Mouse (Mus musculus) intestine, postnatal 0 days (tissue): ENCODE results near the gene Hesx1. TPM values are rescaled to one million over a fixed set of nuclear protein-coding genes. Genes with fewer than 3 reads are reported as not detected.

Experiments used
- ATAC-seq: fragments of 200-750 bp; cut with Nextera tagmentation; 2 replicates; pipeline ENCODE4 v1.8.0; 2017; ENCODE audit warnings: mild to moderate bottlenecking, moderate TSS enrichment, moderate library complexity
- H3K27ac ChIP-seq: fragments of 300-500 bp; sonication (generic); 2 replicates; pipeline ENCODE4 v1.5.1; 2014; ENCODE audit warnings: mild to moderate bottlenecking, low read depth, low read length, moderate library complexity
- H3K27me3 ChIP-seq: fragments of 300-500 bp; sonication (generic); replicated peaks from 2 replicates; pipeline ENCODE4 v1.6.1; 2014; ENCODE audit warnings: low read length, mixed read lengths; ENCODE audit not compliant: control insufficient read depth, insufficient read depth
- H3K36me3 ChIP-seq: fragments of 300-500 bp; sonication (generic); 2 replicates; pipeline ENCODE4 v1.6.1; 2014; ENCODE audit warnings: mild to moderate bottlenecking, moderate library complexity; ENCODE audit not compliant: control insufficient read depth, insufficient read depth
- H3K4me1 ChIP-seq: fragments of 300-500 bp; sonication (generic); replicated peaks from 2 replicates; pipeline ENCODE4 v1.6.1; 2014; ENCODE audit warnings: antibody characterized with exemption, low read length, mixed read lengths; ENCODE audit not compliant: control insufficient read depth, insufficient read depth
- H3K4me2 ChIP-seq: fragments of 300-500 bp; sonication (generic); replicated peaks from 2 replicates; pipeline ENCODE4 v1.6.1; 2014; ENCODE audit warnings: low read depth, mild to moderate bottlenecking, moderate library complexity
- H3K4me3 ChIP-seq: fragments of 300-500 bp; sonication (generic); 2 replicates; pipeline ENCODE4 v1.5.1; 2014; ENCODE audit warnings: low read depth, low read length
- H3K9ac ChIP-seq: fragments of 300-500 bp; sonication (generic); 2 replicates; pipeline ENCODE4 v1.6.1; 2014; ENCODE audit warnings: mild to moderate bottlenecking, low read depth, low read length
- H3K9me3 ChIP-seq: fragments of 300-500 bp; sonication (generic); 2 replicates; pipeline ENCODE4 v1.6.1; 2016; ENCODE audit warnings: mixed run types; ENCODE audit not compliant: control insufficient read depth
- CTCF ChIP-seq: sonication (generic); IDR thresholded peaks from 2 replicates; pipeline ENCODE4 v1.5.1; 2016; ENCODE audit warnings: low read depth, mild to moderate bottlenecking, control low read depth, antibody characterized with exemption, moderate library complexity
- WGBS: fragments of 180-500 bp; shearing (Covaris S2); extraction: QIAGEN DNeasy Blood & Tissue Kit; methylation state at CpG from one replicate; pipeline ENCODE4 v1.1.7; 2014; 5-methylcytosine and 5-hydroxymethylcytosine counted together
- polyA plus RNA-seq: library from polyadenylated mRNA; unstranded; fragments of >200 nt; fragmentation: Nextera tagmentation; extraction: Ambion mirVana; gene quantifications from 2 replicates; pipeline ENCODE4 v1.2.1, GENCODE M21; 2015

The Hesx1 gene
- polyA plus RNA-seq, 1 experiment from 2014 or later, result 0.35 TPM

DNA sequence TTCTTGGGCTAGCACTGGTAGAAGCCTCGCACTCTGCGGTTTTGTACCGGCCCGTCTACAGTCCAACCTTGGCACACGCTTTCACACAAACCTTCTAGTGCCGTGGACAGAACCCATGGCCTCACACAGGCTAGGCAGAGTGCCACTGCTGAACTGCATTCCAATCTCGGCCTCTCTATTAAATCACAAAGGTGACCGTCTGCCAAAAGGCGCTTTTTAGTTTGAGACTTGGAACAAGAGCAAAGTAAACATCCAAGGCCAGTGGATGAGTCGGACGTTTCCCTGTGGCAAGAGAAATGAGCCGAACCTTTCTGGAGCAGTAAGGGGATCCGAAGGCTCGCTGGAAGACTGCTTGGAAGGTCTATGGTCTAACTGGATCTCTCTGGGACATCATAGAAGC is 25.6 kb downstream of the Hesx1 start:
- 71% methylated on average over 14 of the region's 14 CpGs for WGBS
- H3K4me3 ChIP-seq, result no peak overlapping the region
- H3K9me3 ChIP-seq, result no peaks in the 10 kb centered on the region
- H3K27ac ChIP-seq, result no peak overlapping the region
- H3K4me1 ChIP-seq, result no peaks in the 10 kb centered on the region
- no peak overlapping the region for H3K4me2 ChIP-seq
- H3K9ac ChIP-seq, result no peak overlapping the region
- H3K27me3 ChIP-seq, result no peaks in the 10 kb centered on the region
- no peak for ATAC-seq
- TF ChIP-seq CTCF, result no peak
- no peaks in the 10 kb centered on the region for H3K36me3 ChIP-seq

GRCm38 (mm10) chr14:27022876-27023275 is 28.7 kb downstream of the Hesx1 start:
- Histone ChIP-seq H3K36me3 (no peaks in the 10 kb centered on the region), H3K9me3 (no peaks in the 10 kb centered on the region), H3K27ac (no peak overlapping the region), H3K9ac (no peak overlapping the region), H3K4me3 (no peak overlapping the region), H3K27me3 (no peaks in the 10 kb centered on the region), H3K4me1 (no peaks in the 10 kb centered on the region), H3K4me2 (no peak overlapping the region)
- ATAC-seq, result no peak
- WGBS, result 48% methylated on average over 11 of the region's 11 CpGs
- TF ChIP-seq CTCF, result peak; percentile 86

- Histone ChIP-seq H3K9me3 (no peaks in the 10 kb centered on the region), H3K4me3 (no peak overlapping the region), H3K9ac (no peak overlapping the region), H3K4me2 (no peak overlapping the region), H3K4me1 (no peaks in the 10 kb centered on the region), H3K27ac (no peak overlapping the region), H3K27me3 (no peaks in the 10 kb centered on the region), H3K36me3 (no peaks in the 10 kb centered on the region)
- ATAC-seq, result no peak
- TF ChIP-seq CTCF, result no peak
- WGBS, result 56% methylated on average over 4 of the region's 4 CpGs
These were observed 30.4 kb downstream of the Hesx1 start for GRCm38 (mm10) chr14:27024664-27025063.

- Histone ChIP-seq H3K9ac (no peak overlapping the region), H3K36me3 (no peaks in the 10 kb centered on the region), H3K27ac (no peak overlapping the region), H3K27me3 (no peaks in the 10 kb centered on the region), H3K4me2 (no peak overlapping the region), H3K9me3 (no peaks in the 10 kb centered on the region), H3K4me1 (no peaks in the 10 kb centered on the region), H3K4me3 (no peak overlapping the region)
- WGBS, result 2% methylated on average over 15 of the region's 15 CpGs
- ATAC-seq, result no peak
- TF ChIP-seq CTCF, result peak; percentile 93
These were observed 35.6 kb downstream of the Hesx1 start for GRCm38 (mm10) chr14:27029771-27030173.

DNA sequence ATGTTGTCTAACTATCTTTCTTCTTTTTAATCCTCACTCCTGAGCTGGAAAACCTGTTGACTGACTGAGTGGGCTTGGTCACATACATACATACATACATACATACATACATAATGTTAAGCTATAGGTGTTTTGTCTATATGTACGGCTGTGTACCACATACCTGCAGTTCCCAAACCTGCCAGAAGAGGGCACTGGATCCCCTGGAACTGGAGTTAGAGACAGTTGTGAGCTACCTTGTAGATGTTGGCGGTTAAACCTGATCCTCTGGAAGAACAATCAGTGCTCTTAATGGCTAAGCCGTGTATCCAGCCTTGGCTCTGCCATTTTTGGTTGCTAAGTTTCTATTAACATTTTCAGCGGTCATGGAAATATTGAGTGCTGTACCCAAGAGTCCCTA is 36.9 kb downstream of the Hesx1 start:
- H3K4me3 ChIP-seq, result no peak overlapping the region
- H3K4me2 ChIP-seq, result no peak overlapping the region
- H3K9ac ChIP-seq, result no peak overlapping the region
- ATAC-seq, result 0 out of 2 replicates have a peak, but pooled peaks have one; percentile 47
- no peaks in the 10 kb centered on the region for H3K27me3 ChIP-seq
- WGBS, result 26% methylated on average over 4 of the region's 4 CpGs
- no peaks in the 10 kb centered on the region for H3K36me3 ChIP-seq
- no peaks in the 10 kb centered on the region for H3K9me3 ChIP-seq
- no peaks in the 10 kb centered on the region for H3K4me1 ChIP-seq
- H3K27ac ChIP-seq, result no peak overlapping the region
- TF ChIP-seq CTCF, result peak; percentile 93

- no peak overlapping the region for H3K4me3 ChIP-seq
- peak; percentile 33 for TF ChIP-seq CTCF
- no peak for ATAC-seq
- no peaks in the 10 kb centered on the region for H3K9me3 ChIP-seq
- 69% methylated on average over 1 of the region's 1 CpGs for WGBS
- H3K4me1 ChIP-seq, result no peaks in the 10 kb centered on the region
- no peak overlapping the region for H3K4me2 ChIP-seq
- no peaks in the 10 kb centered on the region for H3K27me3 ChIP-seq
- H3K9ac ChIP-seq, result no peak overlapping the region
- no peak overlapping the region for H3K27ac ChIP-seq
- no peaks in the 10 kb centered on the region for H3K36me3 ChIP-seq
These were observed 43.3 kb downstream of the Hesx1 start for GRCm38 (mm10) chr14:27037513-27037912.

GRCm38 (mm10) chr14:27038783-27039182 is 44.6 kb downstream of the Hesx1 start, which contains the start of gene Il17rd:
Gene Il17rd (plus strand): TSS chr14:27038941.
- WGBS, result under 1% methylated on average over 26 of the region's 29 CpGs
- H3K9ac ChIP-seq, result peak within 1 kb of the TSS; percentile 52
- no peaks in the 10 kb centered on the region for H3K27me3 ChIP-seq
- H3K4me3 ChIP-seq, result peak within 1 kb of the TSS; percentile 65
- peak; percentile 92 for ATAC-seq
- peak within 1 kb of the TSS; percentile 91 for H3K4me2 ChIP-seq
- no peaks in the 10 kb centered on the region for H3K4me1 ChIP-seq
- peak; percentile 14; the same call in 1 of the 2 replicates for TF ChIP-seq CTCF
- H3K9me3 ChIP-seq, result no peaks in the 10 kb centered on the region
- H3K36me3 ChIP-seq, result no peaks in the 10 kb centered on the region
- peak within 1 kb of the TSS; percentile 57 for H3K27ac ChIP-seq
